Mouse (Mus musculus) ES-Bruce4 (cell line): ENCODE results near the gene Ubap1l.

ENCODE experiments used
- CTCF ChIP-seq: IDR thresholded peaks from one replicate; pipeline ENCODE4 v1.8.1; 2011; ENCODE audit warnings: low read depth, low read length
- POLR2A ChIP-seq: IDR thresholded peaks from one replicate; pipeline ENCODE4 v1.8.1; 2011; ENCODE audit warnings: low read length; ENCODE audit not compliant: insufficient read depth

DNA sequence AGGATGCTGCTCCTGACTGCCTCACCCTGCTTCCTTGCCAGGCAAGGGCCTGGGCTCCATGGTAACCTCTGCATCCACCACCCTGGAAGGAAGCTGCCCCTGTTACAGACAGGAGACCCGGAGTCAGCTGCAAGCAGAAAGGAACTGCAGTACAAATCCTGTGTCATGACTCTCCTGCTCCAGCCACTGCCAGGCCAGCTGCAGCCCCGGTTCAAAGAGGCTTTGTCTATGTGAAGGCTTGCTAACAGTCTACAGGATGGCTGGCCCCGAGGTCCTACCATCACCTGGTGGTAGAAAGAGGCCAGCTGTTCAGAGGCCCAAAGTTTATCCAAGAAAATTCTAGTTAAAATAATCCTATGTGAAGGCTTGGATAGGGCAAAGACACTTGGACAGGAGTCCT, 50.5 kb downstream of the Ubap1l start:
- no peak for TF ChIP-seq CTCF
- no peak for TF ChIP-seq POLR2A
